Mouse (Mus musculus) heart, embryonic 14.5 days (tissue): ENCODE measurements around the gene Fkbp15. TPM values are rescaled to one million over a fixed set of nuclear protein-coding genes. Genes with fewer than 3 reads are reported as not detected.
"Not testable (repeated sequence)": the region's sequence is repeated elsewhere in the genome, so short reads cannot be mapped to it uniquely, and the experiment has no call there.

Experiments used
- ATAC-seq: fragments of 200-750 bp; cut with Nextera tagmentation; 2 replicates; pipeline ENCODE4 v1.8.0; 2017; ENCODE audit warnings: low read depth, moderate TSS enrichment; ENCODE audit not compliant: insufficient number of reproducible peaks, insufficient read depth, low FRiP score
- H3K27ac ChIP-seq, 2 experiments: fragments of 200-500 bp in 1 of 2; fragments of 300-500 bp in 1 of 2; sonication (generic) in 1 of 2; replicated peaks in 1 of 2; 2 replicates each; pipeline ENCODE4 v1.5.1; 2012 to 2014; ENCODE audit warnings: low read depth in 2 of 2, low read length in 2 of 2, control low read depth in 1 of 2, mild to moderate bottlenecking in 1 of 2, mixed read lengths in 1 of 2; ENCODE audit not compliant: control insufficient read depth in 1 of 2, insufficient read depth in 1 of 2
- H3K27me3 ChIP-seq: fragments of 300-500 bp; sonication (generic); 2 replicates; pipeline ENCODE4 v1.6.1; 2014; ENCODE audit warnings: mild to moderate bottlenecking, low read length, control low read depth; ENCODE audit not compliant: control insufficient read depth, insufficient read depth
- H3K36me3 ChIP-seq: fragments of 300-500 bp; sonication (generic); 2 replicates; pipeline ENCODE4 v1.6.1; 2014; ENCODE audit warnings: mild to moderate bottlenecking, control low read depth, low read length, mixed read lengths; ENCODE audit not compliant: control insufficient read depth, insufficient read depth
- H3K4me1 ChIP-seq, 2 experiments: fragments of 200-500 bp in 1 of 2; fragments of 300-500 bp in 1 of 2; sonication (generic) in 1 of 2; 2 replicates each; pipeline ENCODE4 v1.6.1; 2012 to 2014; ENCODE audit warnings: low read length in 2 of 2, control low read depth in 1 of 2, mixed read lengths in 1 of 2; ENCODE audit not compliant: control insufficient read depth in 2 of 2, insufficient read depth in 2 of 2
- H3K4me2 ChIP-seq: fragments of 300-500 bp; sonication (generic); 2 replicates; pipeline ENCODE4 v1.6.1; 2014; ENCODE audit warnings: mild to moderate bottlenecking, low read length
- H3K4me3 ChIP-seq, 2 experiments: fragments of 200-500 bp in 1 of 2; fragments of 300-500 bp in 1 of 2; sonication (generic) in 1 of 2; 2 replicates each; pipeline ENCODE4 v1.5.1; 2012 to 2014; ENCODE audit warnings: low read length in 2 of 2, mild to moderate bottlenecking in 2 of 2, control low read depth in 1 of 2, low read depth in 1 of 2, moderate library complexity in 1 of 2; ENCODE audit not compliant: control insufficient read depth in 1 of 2, insufficient read depth in 1 of 2
- H3K9ac ChIP-seq: fragments of 300-500 bp; sonication (generic); 2 replicates; pipeline ENCODE4 v1.6.1; 2014; ENCODE audit warnings: mild to moderate bottlenecking, low read length
- H3K9me3 ChIP-seq: fragments of 300-500 bp; sonication (generic); 2 replicates; pipeline ENCODE4 v1.6.1; 2016; ENCODE audit warnings: low read length, control low read depth; ENCODE audit not compliant: control insufficient read depth
- WGBS: fragments of 180-500 bp; shearing (Covaris S2); extraction: QIAGEN DNeasy Blood & Tissue Kit; methylation state at CpG from one replicate; pipeline ENCODE4 v1.1.7; 2014; 5-methylcytosine and 5-hydroxymethylcytosine counted together
- polyA plus RNA-seq: library from polyadenylated mRNA; unstranded; fragments of >200 nt; fragmentation: Nextera tagmentation; extraction: Ambion mirVana; gene quantifications from 2 replicates; pipeline ENCODE4 v1.2.1, GENCODE M21; 2014

Gene Fkbp15
- polyA plus RNA-seq, 1 experiment from 2014 or later, result 20.8 TPM

- no peak overlapping the region for H3K4me2 ChIP-seq
- no peak overlapping the region for H3K9ac ChIP-seq
- ATAC-seq, result no peak
- H3K27me3 ChIP-seq, result no peaks in the 10 kb centered on the region
- no peak overlapping the region for H3K4me3 ChIP-seq
- H3K36me3 ChIP-seq, result no peaks in the 10 kb centered on the region
- H3K9me3 ChIP-seq, result no peaks in the 10 kb centered on the region
- no peak overlapping the region for H3K27ac ChIP-seq
- WGBS, result 58% methylated on average over 10 of the region's 10 CpGs
- H3K4me1 ChIP-seq, result peaks cover 0 to 4% of the 10 kb centered on the region in 2 experiments; a peak in 2 of 4 replicates
These were observed 83.7 kb downstream of the Fkbp15 start for GRCm38 (mm10) chr4:62276642-62277041.

- Histone ChIP-seq H3K9ac (no peak overlapping the region), H3K4me3 (no peak overlapping the region), H3K4me1 (peaks cover 0 to 4% of the 10 kb centered on the region in 2 experiments; a peak in 2 of 4 replicates), H3K9me3 (no peaks in the 10 kb centered on the region), H3K27me3 (no peaks in the 10 kb centered on the region), H3K4me2 (0 out of 2 replicates have a peak overlapping the region, but pooled peaks have one; percentile 13), H3K36me3 (no peaks in the 10 kb centered on the region), H3K27ac (no peak overlapping the region)
- ATAC-seq, result no peak
- WGBS, result 23% methylated on average over 12 of the region's 12 CpGs
These were observed 85.4 kb downstream of the Fkbp15 start for GRCm38 (mm10) chr4:62274841-62275536.

- H3K9ac ChIP-seq, result no peak overlapping the region
- H3K27ac ChIP-seq, result no peak overlapping the region
- H3K36me3 ChIP-seq, result no peaks in the 10 kb centered on the region
- no peaks in the 10 kb centered on the region for H3K9me3 ChIP-seq
- H3K4me2 ChIP-seq, result no peak overlapping the region
- peaks cover 0 to 4% of the 10 kb centered on the region in 2 experiments; a peak in 2 of 4 replicates for H3K4me1 ChIP-seq
- H3K4me3 ChIP-seq, result no peak overlapping the region
- no peak for ATAC-seq
- WGBS, result 91% methylated on average over 10 of the region's 10 CpGs
- H3K27me3 ChIP-seq, result no peaks in the 10 kb centered on the region
These were observed 86.4 kb downstream of the Fkbp15 start for GRCm38 (mm10) chr4:62273916-62274315.

- no peak overlapping the region for H3K9ac ChIP-seq
- no peak overlapping the region for H3K4me2 ChIP-seq
- WGBS, result 84% methylated on average over 10 of the region's 10 CpGs
These were observed 87.7 kb downstream of the Fkbp15 start for GRCm38 (mm10) chr4:62272696-62273095.

GRCm38 (mm10) chr4:62267101-62267500 is 93.2 kb downstream of the Fkbp15 start:
- H3K9ac ChIP-seq, result no peak overlapping the region
- H3K27me3 ChIP-seq, result no peaks in the 10 kb centered on the region
- no peaks in the 10 kb centered on the region for H3K9me3 ChIP-seq
- no peak overlapping the region for H3K4me2 ChIP-seq
- H3K4me3 ChIP-seq, result no peak overlapping the region
- peaks cover 0 to 2% of the 10 kb centered on the region in 2 experiments; a peak in 2 of 4 replicates for H3K4me1 ChIP-seq
- no peak for ATAC-seq
- H3K36me3 ChIP-seq, result no peaks in the 10 kb centered on the region
- no peak overlapping the region for H3K27ac ChIP-seq
- 65% methylated on average over 10 of the region's 10 CpGs for WGBS

More at GRCm38 (mm10) chr4:62272696-62273095, 87.7 kb downstream of the Fkbp15 start:
- ATAC-seq, result no peak
- Histone ChIP-seq H3K27ac (no peak overlapping the region), H3K4me3 (no peak overlapping the region), H3K4me1 (peaks cover 0 to 4% of the 10 kb centered on the region in 2 experiments; a peak in 2 of 4 replicates), H3K27me3 (no peaks in the 10 kb centered on the region), H3K9me3 (no peaks in the 10 kb centered on the region), H3K36me3 (no peaks in the 10 kb centered on the region)

- not testable (repeated sequence) for ATAC-seq
These were observed 94.3 kb downstream of the Fkbp15 start for GRCm38 (mm10) chr4:62266016-62266415.

GRCm38 (mm10) chr4:62265154-62265836 is 95.1 kb downstream of the Fkbp15 start:
- no peak for ATAC-seq

More at GRCm38 (mm10) chr4:62266016-62266415, 94.3 kb downstream of the Fkbp15 start:
- not testable (repeated sequence) for H3K4me3 ChIP-seq, H3K27ac ChIP-seq, H3K9ac ChIP-seq, H3K36me3 ChIP-seq, H3K4me1 ChIP-seq, H3K9me3 ChIP-seq, H3K4me2 ChIP-seq, H3K27me3 ChIP-seq
- WGBS, result 68% methylated on average over 7 of the region's 7 CpGs

More at GRCm38 (mm10) chr4:62265154-62265836, 95.1 kb downstream of the Fkbp15 start:
- no peaks in the 10 kb centered on the region for H3K9me3 ChIP-seq
- no peaks in the 10 kb centered on the region for H3K36me3 ChIP-seq
- no peak overlapping the region for H3K9ac ChIP-seq
- H3K27ac ChIP-seq, result no peak overlapping the region
- H3K4me2 ChIP-seq, result no peak overlapping the region
- WGBS, result 63% methylated on average over 10 of the region's 10 CpGs
- H3K4me3 ChIP-seq, result no peak overlapping the region
- no peaks in the 10 kb centered on the region for H3K27me3 ChIP-seq
- peaks cover 0 to 2% of the 10 kb centered on the region in 2 experiments; a peak in 2 of 4 replicates for H3K4me1 ChIP-seq
